Mouse (Mus musculus): ENCODE measurements at regions not wholly inside any gene's neighbourhood (a gene's known extent, or its start where the extent isn't known, plus 50 kb on each side); places are given as distances from the start of the nearest gene placed in this dataset.

GRCm38 (mm10) chr2:103848923-103849700 lies 51.7 kb upstream of the Caprin1 start:
- peak in 1 of 2 experiments; percentile 42 for DNase-seq (ENCODE audit: low spot score in 2 of 2)

- DNase-seq (ENCODE audit: low spot score in 2 of 2): no peak
Observed at GRCm38 (mm10) chr2:103849766-103850530, 52.5 kb upstream of the Caprin1 start.

GRCm38 (mm10) chr2:103850531-103850816 lies 53.0 kb upstream of the Caprin1 start:
- no peak for DNase-seq (ENCODE audit: low spot score in 2 of 2)

GRCm38 (mm10) chr2:103851171-103851570 lies 53.7 kb upstream of the Caprin1 start:
- no peak for DNase-seq (ENCODE audit: low spot score in 2 of 2)

GRCm38 (mm10) chr2:103861226-103861625 lies 63.8 kb upstream of the Caprin1 start:
- DNase-seq (ENCODE audit: low spot score in 2 of 2): no peak

- DNase-seq (ENCODE audit: low spot score in 2 of 2): no peak
Observed at GRCm38 (mm10) chr2:103864254-103864653, 66.8 kb upstream of the Caprin1 start.

GRCm38 (mm10) chr2:103865319-103866171 lies 68.1 kb upstream of the Caprin1 start:
- peak in 1 of 2 experiments; percentile 42 for DNase-seq (ENCODE audit: low spot score in 2 of 2)

GRCm38 (mm10) chr2:103867241-103867957 lies 70.0 kb upstream of the Caprin1 start:
- no peak for DNase-seq (ENCODE audit: low spot score in 2 of 2)

- DNase-seq (ENCODE audit: low spot score in 2 of 2): no peak
Observed at GRCm38 (mm10) chr2:103867958-103868330, 70.5 kb upstream of the Caprin1 start.

GRCm38 (mm10) chr2:103868655-103869054 lies 71.2 kb upstream of the Caprin1 start:
- DNase-seq (ENCODE audit: low spot score in 2 of 2): no peak

- peak in 1 of 2 experiments; percentile 59 for DNase-seq (ENCODE audit: low spot score in 2 of 2)
Observed at GRCm38 (mm10) chr2:103871522-103872276, 74.2 kb upstream of the Caprin1 start.

- no peak for DNase-seq (ENCODE audit: low spot score in 2 of 2)
Observed at GRCm38 (mm10) chr2:103872277-103872636, 74.8 kb upstream of the Caprin1 start.

GRCm38 (mm10) chr2:103873381-103873780 lies 75.9 kb upstream of the Caprin1 start:
- no peak for DNase-seq (ENCODE audit: low spot score in 2 of 2)

- DNase-seq (ENCODE audit: low spot score in 2 of 2): no peak
Observed at GRCm38 (mm10) chr2:103874466-103874865, 77.0 kb upstream of the Caprin1 start.

GRCm38 (mm10) chr2:103875754-103876153 lies 78.3 kb upstream of the Caprin1 start:
- no peak for DNase-seq (ENCODE audit: low spot score in 2 of 2)

GRCm38 (mm10) chr2:103876236-103876635 lies 78.8 kb upstream of the Caprin1 start:
- DNase-seq (ENCODE audit: low spot score in 2 of 2): no peak

GRCm38 (mm10) chr2:103881026-103881763 lies 76.6 kb upstream of the Lmo2 start:
- DNase-seq (ENCODE audit: low spot score in 2 of 2): no peak

GRCm38 (mm10) chr2:103884926-103885325 lies 72.9 kb upstream of the Lmo2 start:
- no peak for DNase-seq (ENCODE audit: low spot score in 2 of 2)

- no peak for DNase-seq (ENCODE audit: low spot score in 2 of 2)
Observed at GRCm38 (mm10) chr2:103888023-103888422, 69.8 kb upstream of the Lmo2 start.

Data from adrenal gland, postnatal 4 days (tissue).